8 mouse cellular contexts compared by ENCODE assay signal in the genomic region with DNA sequence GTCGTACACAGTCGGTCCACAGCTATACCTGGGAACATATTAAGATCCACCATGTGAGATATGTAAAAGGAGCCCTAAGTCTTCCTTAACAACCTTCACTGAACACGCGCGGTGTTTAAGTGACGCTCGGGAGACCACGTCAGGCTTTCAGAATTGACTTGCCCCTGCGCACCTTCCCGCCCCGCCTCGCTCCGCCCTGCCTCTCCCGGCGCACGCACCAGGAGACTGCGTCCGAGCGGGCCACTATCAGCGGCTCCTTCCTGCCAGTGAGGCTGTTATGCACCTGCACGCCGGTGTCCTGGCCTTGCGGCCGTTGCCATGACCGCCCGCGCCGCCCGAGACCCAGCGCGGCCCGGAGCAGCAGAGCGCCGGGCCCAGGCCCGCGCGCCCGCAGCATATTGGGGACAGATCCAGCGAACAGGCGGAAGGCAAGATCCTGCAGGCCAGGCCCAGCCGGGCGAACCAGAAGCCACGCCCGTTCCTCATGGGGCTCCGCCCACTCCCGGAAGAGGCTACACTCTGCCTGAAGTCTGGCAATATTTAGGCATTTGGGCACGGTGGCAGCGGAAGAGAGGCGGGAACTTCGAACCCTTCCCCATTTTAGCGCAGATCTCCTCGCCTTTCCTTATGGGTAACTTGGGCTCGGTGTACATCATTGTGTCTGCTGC. TPM values are rescaled to one million over a fixed set of nuclear protein-coding genes. Genes with fewer than 3 reads are reported as not detected.
DNase-seq lines count a peak whose midpoint lies in the region; ATAC-seq and TF ChIP-seq lines count a peak whose summit lies in the region.

TSS of gene Cars2 (minus strand) at position 503 of the 668 bp plus-strand sequence.

- peak within 1 kb of the TSS; percentile 80 for H3K4me2 ChIP-seq in heart, embryonic 15.5 days
- peak within 1 kb of the TSS; percentile 75 for H3K4me2 ChIP-seq in liver, embryonic 14.5 days (ENCODE audit: low read depth)
- H3K4me2 ChIP-seq in neural tube, embryonic 11.5 days (ENCODE audit: low read depth): peak within 1 kb of the TSS; percentile 71
- peak within 1 kb of the TSS; percentile 73 for H3K4me2 ChIP-seq in stomach, postnatal 0 days (replicated peaks; ENCODE audit: low read depth)

- peak within 1 kb of the TSS; percentile 77 for H3K4me3 ChIP-seq in forebrain, embryonic 10.5 days
- peak within 1 kb of the TSS; percentile 83 for H3K4me3 ChIP-seq in heart, embryonic 15.5 days
- H3K4me3 ChIP-seq in liver, embryonic 14.5 days (ENCODE audit: insufficient read depth in 1 of 2, low read depth in 2 of 2, low read length in 2 of 2): peak within 1 kb of the TSS; percentile 62 to 64
- peak within 1 kb of the TSS; percentile 77 for H3K4me3 ChIP-seq in neural tube, embryonic 11.5 days (ENCODE audit: low read depth, low read length)
- H3K4me3 ChIP-seq in stomach, postnatal 0 days (ENCODE audit: low read depth, low read length): peak within 1 kb of the TSS; percentile 79

- peak within 1 kb of the TSS; percentile 90 for H3K27ac ChIP-seq in forebrain, embryonic 10.5 days
- peak within 1 kb of the TSS; percentile 95 for H3K27ac ChIP-seq in heart, embryonic 15.5 days
- peak within 1 kb of the TSS; percentile 18 for H3K27ac ChIP-seq in liver, embryonic 14.5 days
- 0 out of 2 replicates have a peak within 1 kb of the TSS, but pooled peaks have one; percentile 62 for H3K27ac ChIP-seq in neural tube, embryonic 11.5 days (ENCODE audit: low read depth, low read length)
- peak within 1 kb of the TSS; percentile 95 for H3K27ac ChIP-seq in stomach, postnatal 0 days (replicated peaks)

- no peaks in the 10 kb centered on the region for H3K9me3 ChIP-seq in forebrain, embryonic 10.5 days
- no peaks in the 10 kb centered on the region for H3K9me3 ChIP-seq in heart, embryonic 15.5 days (replicated peaks)
- H3K9me3 ChIP-seq in liver, embryonic 14.5 days (ENCODE audit: control insufficient read depth, low read length): no peaks in the 10 kb centered on the region
- no peaks in the 10 kb centered on the region for H3K9me3 ChIP-seq in neural tube, embryonic 11.5 days (ENCODE audit: control insufficient read depth, low read length)
- H3K9me3 ChIP-seq in stomach, postnatal 0 days (ENCODE audit: control insufficient read depth, low read length): no peaks in the 10 kb centered on the region

- peaks cover 22% of the 10 kb centered on the region for H3K36me3 ChIP-seq in forebrain, embryonic 10.5 days (replicated peaks)
- H3K36me3 ChIP-seq in heart, embryonic 15.5 days: 0 out of 2 replicates have a peak, but pooled peaks cover 7% of the 10 kb centered on the region
- H3K36me3 ChIP-seq in liver, embryonic 14.5 days (replicated peaks; ENCODE audit: control insufficient read depth, insufficient read depth, low read depth): no peaks in the 10 kb centered on the region
- no peaks in the 10 kb centered on the region for H3K36me3 ChIP-seq in neural tube, embryonic 11.5 days (ENCODE audit: control insufficient read depth, insufficient read depth, low read length)
- no peaks in the 10 kb centered on the region; the same call in 1 of the 2 replicates for H3K36me3 ChIP-seq in stomach, postnatal 0 days (ENCODE audit: control insufficient read depth, insufficient read depth, low read length)

- peak; percentile 93 for DNase-seq in CD4-positive, CD25-positive, alpha-beta regulatory T cell, adult 2 months (ENCODE audit: low read depth, low spot score)
- peak; percentile 80 for DNase-seq in c-Kit-negative CD71-positive TER-119-positive erythroid progenitor cells, embryonic 14.5 days (ENCODE audit: low read depth, low spot score)
- DNase-seq in forebrain, embryonic 10.5 days (ENCODE audit: extremely low spot score, low spot score): peak; percentile 89
- DNase-seq in kidney, postnatal 25 days: peak; percentile 96 to 97
- peak; percentile 77 to 80 (median 80) for DNase-seq in liver, embryonic 14.5 days (ENCODE audit: low read depth in 3 of 3, low spot score in 3 of 3)
- peak; percentile 90 for DNase-seq in neural tube, embryonic 11.5 days (ENCODE audit: low spot score)
- DNase-seq in stomach, postnatal 0 days (ENCODE audit: low spot score): peak; percentile 92

- H3K27me3 ChIP-seq in forebrain, embryonic 10.5 days (ENCODE audit: poor library complexity, severe bottlenecking): no peaks in the 10 kb centered on the region
- H3K27me3 ChIP-seq in heart, embryonic 15.5 days: no peaks in the 10 kb centered on the region
- H3K27me3 ChIP-seq in liver, embryonic 14.5 days (ENCODE audit: control insufficient read depth, insufficient read depth, low read length): no peaks in the 10 kb centered on the region
- no peaks in the 10 kb centered on the region for H3K27me3 ChIP-seq in neural tube, embryonic 11.5 days (ENCODE audit: control insufficient read depth, insufficient read depth, low read length)
- H3K27me3 ChIP-seq in stomach, postnatal 0 days (ENCODE audit: control insufficient read depth, insufficient read depth, low read length): no peaks in the 10 kb centered on the region

- TF ChIP-seq EP300 in liver, embryonic 14.5 days (IDR thresholded peaks at IDR 0.05; ENCODE audit: low read depth): no peak
- TF ChIP-seq EP300 in stomach, postnatal 0 days (optimal IDR thresholded peaks at IDR 0.05): no peak

- under 1% methylated on average over 53 of the region's 53 CpGs for WGBS in forebrain, embryonic 10.5 days
- under 1% methylated on average over 53 of the region's 53 CpGs for WGBS in heart, embryonic 15.5 days
- under 1% methylated on average over 53 of the region's 53 CpGs for WGBS in liver, embryonic 14.5 days (ENCODE audit: insufficient replicate concordance)
- WGBS in neural tube, embryonic 11.5 days: under 1% methylated on average over 53 of the region's 53 CpGs
- under 1% methylated on average over 53 of the region's 53 CpGs for WGBS in stomach, postnatal 0 days

- peak; percentile 74 for ATAC-seq in heart, embryonic 15.5 days (replicated peaks; ENCODE audit: insufficient number of reproducible peaks, insufficient read depth, low FRiP score, low read depth)
- ATAC-seq in liver, embryonic 14.5 days (ENCODE audit: insufficient read depth): peak; percentile 77
- ATAC-seq in neural tube, embryonic 11.5 days (ENCODE audit: insufficient read depth, low FRiP score, low TSS enrichment): peak; percentile 58; the same call in 1 of the 2 replicates
- ATAC-seq in stomach, postnatal 0 days (ENCODE audit: low FRiP score, low TSS enrichment): peak; percentile 84

- peaks cover 38% of the 10 kb centered on the region for H3K4me1 ChIP-seq in forebrain, embryonic 10.5 days
- H3K4me1 ChIP-seq in heart, embryonic 15.5 days (replicated peaks): peaks cover 25% of the 10 kb centered on the region
- peaks cover 17 to 20% of the 10 kb centered on the region in 2 experiments for H3K4me1 ChIP-seq in liver, embryonic 14.5 days (replicated peaks; ENCODE audit: control insufficient read depth in 2 of 2, insufficient read depth in 2 of 2, low read length in 1 of 2)
- H3K4me1 ChIP-seq in neural tube, embryonic 11.5 days (ENCODE audit: control insufficient read depth, insufficient read depth, low read length): peaks cover 7% of the 10 kb centered on the region
- H3K4me1 ChIP-seq in stomach, postnatal 0 days (replicated peaks; ENCODE audit: control insufficient read depth, insufficient read depth): no peaks in the 10 kb centered on the region; the same call in 1 of the 2 replicates

- no peak for TF ChIP-seq CTCF in liver, embryonic 14.5 days (IDR thresholded peaks at IDR 0.05; ENCODE audit: low read depth)
- TF ChIP-seq CTCF in stomach, postnatal 0 days (IDR thresholded peaks at IDR 0.05; ENCODE audit: low read depth): no peak

- peak within 1 kb of the TSS; percentile 92 for H3K9ac ChIP-seq in heart, embryonic 15.5 days
- H3K9ac ChIP-seq in liver, embryonic 14.5 days (replicated peaks): peak within 1 kb of the TSS; percentile 55
- peak within 1 kb of the TSS; percentile 85 for H3K9ac ChIP-seq in neural tube, embryonic 11.5 days (ENCODE audit: low read length)
- H3K9ac ChIP-seq in stomach, postnatal 0 days (ENCODE audit: low read length): peak within 1 kb of the TSS; percentile 87

RNA-seq across cellular contexts. Expression of gene Cars2, which starts in this region (rescaled TPM):
- 17.8 and 19.4 TPM in 2 replicates for polyA plus RNA-seq in forebrain, embryonic 10.5 days (2016; fragmentation: Nextera tagmentation; extraction: Ambion mirVana)
- 26.2 and 30.9 TPM in 2 replicates for polyA plus RNA-seq in heart, embryonic 15.5 days (2015; fragmentation: Nextera tagmentation; extraction: Ambion mirVana)
- 18.2 and 18.8 TPM in 2 replicates for polyA plus RNA-seq in liver, embryonic 14.5 days (2012; rRNA removed)
- 15.4 and 15.5 TPM in 2 replicates for polyA plus RNA-seq in liver, embryonic 14.5 days (2014; fragmentation: Nextera tagmentation; extraction: Ambion mirVana)
- 19.1 and 20.1 TPM in 2 replicates for polyA plus RNA-seq in neural tube, embryonic 11.5 days (2014; fragmentation: Nextera tagmentation; extraction: Ambion mirVana)
- 11.7 and 13.1 TPM in 2 replicates for polyA plus RNA-seq in stomach, postnatal 0 days (2015; fragmentation: Nextera tagmentation; extraction: Ambion mirVana)

Comparison
In these comparisons a context has a peak if more than half of its experiments do, and no peak if none do; other contexts are left out.
1. Peak in every context shown above with its lines: DNase-seq, ATAC-seq, H3K4me3 ChIP-seq and H3K27ac ChIP-seq.
2. H3K27ac ChIP-seq: peak in every context shown above with its lines; median percentile 95 in heart, embryonic 15.5 days; 95 in stomach, postnatal 0 days; 90 in forebrain, embryonic 10.5 days; 62 in neural tube, embryonic 11.5 days; 18 in liver, embryonic 14.5 days.